Mouse (Mus musculus): ENCODE data around the gene Isl2. TPM values are rescaled to one million over a fixed set of nuclear protein-coding genes. Genes with fewer than 3 reads are reported as not detected.

The Isl2 gene
- polyA plus RNA-seq, 1 experiment from 2014 or later, result 3.6 TPM

- Histone ChIP-seq H3K4me2 (peak overlapping the region; percentile 71), H3K27me3 (peaks cover 88% of the 10 kb centered on the region), H3K4me1 (replicated peaks) (peaks cover 49% of the 10 kb centered on the region), H3K4me3 (replicated peaks) (peak overlapping the region; percentile 45), H3K27ac (peak overlapping the region; percentile 50), H3K9me3 (no peaks in the 10 kb centered on the region), H3K9ac (replicated peaks) (peak overlapping the region; percentile 40), H3K36me3 (no peaks in the 10 kb centered on the region)
- ATAC-seq (ENCODE audit: insufficient number of reproducible peaks, insufficient read depth, low FRiP score, low TSS enrichment, low read depth), result no peak
- WGBS, result under 1% methylated on average over 12 of the region's 12 CpGs
These were observed 1.9 kb downstream of the Isl2 start for GRCm38 (mm10) chr9:55540391-55540770.

- H3K27ac ChIP-seq, result peak overlapping the region; percentile 50
- H3K4me1 ChIP-seq (replicated peaks), result peaks cover 54% of the 10 kb centered on the region
- peaks cover 93% of the 10 kb centered on the region for H3K27me3 ChIP-seq
- under 1% methylated on average over 28 of the region's 28 CpGs for WGBS
- ATAC-seq (ENCODE audit: insufficient number of reproducible peaks, insufficient read depth, low FRiP score, low TSS enrichment, low read depth), result peak; percentile 90
- H3K4me3 ChIP-seq (replicated peaks), result peak overlapping the region; percentile 45
- peak overlapping the region; percentile 40; the same call in 1 of the 2 replicates for H3K9ac ChIP-seq (replicated peaks)
- H3K4me2 ChIP-seq, result peak overlapping the region; percentile 71
- H3K36me3 ChIP-seq, result no peaks in the 10 kb centered on the region
- H3K9me3 ChIP-seq, result no peaks in the 10 kb centered on the region
These were observed 2.4 kb downstream of the Isl2 start for GRCm38 (mm10) chr9:55540888-55541287.

- Histone ChIP-seq H3K4me2 (peak overlapping the region; percentile 71), H3K27me3 (peaks cover 95% of the 10 kb centered on the region), H3K4me1 (replicated peaks) (peaks cover 63% of the 10 kb centered on the region), H3K27ac (no peak overlapping the region), H3K36me3 (no peaks in the 10 kb centered on the region), H3K4me3 (replicated peaks) (peak overlapping the region; percentile 45), H3K9ac (replicated peaks) (peak overlapping the region; percentile 47; the same call in 1 of the 2 replicates), H3K9me3 (no peaks in the 10 kb centered on the region)
- under 1% methylated on average over 59 of the region's 59 CpGs for WGBS
- no peak for ATAC-seq (ENCODE audit: insufficient number of reproducible peaks, insufficient read depth, low FRiP score, low TSS enrichment, low read depth)
These were observed 3.4 kb downstream of the Isl2 start for GRCm38 (mm10) chr9:55541681-55542365.

- WGBS, result 2% methylated on average over 59 of the region's 59 CpGs
- H3K4me2 ChIP-seq, result peak overlapping the region; percentile 71
- peaks cover 95% of the 10 kb centered on the region for H3K27me3 ChIP-seq
- peak overlapping the region; percentile 45 for H3K4me3 ChIP-seq (replicated peaks)
- no peaks in the 10 kb centered on the region for H3K9me3 ChIP-seq
- no peak for ATAC-seq (ENCODE audit: insufficient number of reproducible peaks, insufficient read depth, low FRiP score, low TSS enrichment, low read depth)
- peaks cover 64% of the 10 kb centered on the region for H3K4me1 ChIP-seq (replicated peaks)
- H3K36me3 ChIP-seq, result no peaks in the 10 kb centered on the region
- peak overlapping the region; percentile 47; the same call in 1 of the 2 replicates for H3K9ac ChIP-seq (replicated peaks)
- H3K27ac ChIP-seq, result no peak overlapping the region
These were observed 4.2 kb downstream of the Isl2 start for GRCm38 (mm10) chr9:55542366-55543325.

- no peak overlapping the region for H3K27ac ChIP-seq
- peak overlapping the region; percentile 45 for H3K4me3 ChIP-seq (replicated peaks)
- H3K9ac ChIP-seq (replicated peaks), result no peak overlapping the region
- peak overlapping the region; percentile 51; the same call in 1 of the 2 replicates for H3K4me2 ChIP-seq
- H3K9me3 ChIP-seq, result no peaks in the 10 kb centered on the region
- no peaks in the 10 kb centered on the region for H3K36me3 ChIP-seq
- H3K27me3 ChIP-seq, result peaks cover 96% of the 10 kb centered on the region
- 10% methylated on average over 8 of the region's 8 CpGs for WGBS
- H3K4me1 ChIP-seq (replicated peaks), result peaks cover 63% of the 10 kb centered on the region
- ATAC-seq (ENCODE audit: insufficient number of reproducible peaks, insufficient read depth, low FRiP score, low TSS enrichment, low read depth), result no peak
These were observed 4.8 kb downstream of the Isl2 start for GRCm38 (mm10) chr9:55543336-55543702.

GRCm38 (mm10) chr9:55543703-55544401 is 5.4 kb downstream of the Isl2 start:
- no peak for ATAC-seq (ENCODE audit: insufficient number of reproducible peaks, insufficient read depth, low FRiP score, low TSS enrichment, low read depth)
- H3K4me2 ChIP-seq, result peak overlapping the region; percentile 51
- 0 out of 2 replicates have a peak overlapping the region, but pooled peaks have one; percentile 38 for H3K9ac ChIP-seq (replicated peaks)

GRCm38 (mm10) chr9:55544861-55545555 is 6.5 kb downstream of the Isl2 start:
- H3K9me3 ChIP-seq, result no peaks in the 10 kb centered on the region
- H3K4me2 ChIP-seq, result peak overlapping the region; percentile 51
- ATAC-seq (ENCODE audit: insufficient number of reproducible peaks, insufficient read depth, low FRiP score, low TSS enrichment, low read depth), result no peak
- H3K36me3 ChIP-seq, result no peaks in the 10 kb centered on the region
- no peak overlapping the region for H3K9ac ChIP-seq (replicated peaks)
- WGBS, result 1% methylated on average over 30 of the region's 30 CpGs
- H3K27ac ChIP-seq, result no peak overlapping the region
- H3K4me3 ChIP-seq (replicated peaks), result peak overlapping the region; percentile 27
- H3K27me3 ChIP-seq, result peaks cover 97% of the 10 kb centered on the region
- peaks cover 60% of the 10 kb centered on the region for H3K4me1 ChIP-seq (replicated peaks)

More at GRCm38 (mm10) chr9:55543703-55544401, 5.4 kb downstream of the Isl2 start:
- Histone ChIP-seq H3K4me3 (replicated peaks) (peak overlapping the region; percentile 45), H3K36me3 (no peaks in the 10 kb centered on the region), H3K9me3 (no peaks in the 10 kb centered on the region), H3K27ac (no peak overlapping the region), H3K27me3 (peaks cover 96% of the 10 kb centered on the region), H3K4me1 (replicated peaks) (peaks cover 58% of the 10 kb centered on the region)
- WGBS, result 1% methylated on average over 46 of the region's 46 CpGs

- H3K9ac ChIP-seq (replicated peaks), result no peak overlapping the region
- H3K4me2 ChIP-seq, result peak overlapping the region; percentile 51
- H3K27me3 ChIP-seq, result peaks cover 92% of the 10 kb centered on the region
- no peak for ATAC-seq (ENCODE audit: insufficient number of reproducible peaks, insufficient read depth, low FRiP score, low TSS enrichment, low read depth)
- no peak overlapping the region for H3K27ac ChIP-seq
- H3K4me3 ChIP-seq (replicated peaks), result peak overlapping the region; percentile 27
- H3K9me3 ChIP-seq, result no peaks in the 10 kb centered on the region
- no peaks in the 10 kb centered on the region for H3K36me3 ChIP-seq
- H3K4me1 ChIP-seq (replicated peaks), result peaks cover 58% of the 10 kb centered on the region
- WGBS, result 6% methylated on average over 41 of the region's 41 CpGs
These were observed 7.2 kb downstream of the Isl2 start for GRCm38 (mm10) chr9:55545556-55546175.

- WGBS, result 2% methylated on average over 63 of the region's 63 CpGs
- Histone ChIP-seq H3K27me3 (peaks cover 86% of the 10 kb centered on the region), H3K4me3 (replicated peaks) (peak overlapping the region; percentile 27), H3K4me1 (replicated peaks) (peaks cover 57% of the 10 kb centered on the region), H3K9ac (replicated peaks) (no peak overlapping the region), H3K4me2 (peak overlapping the region; percentile 51), H3K27ac (no peak overlapping the region), H3K9me3 (no peaks in the 10 kb centered on the region), H3K36me3 (no peaks in the 10 kb centered on the region)
- ATAC-seq (ENCODE audit: insufficient number of reproducible peaks, insufficient read depth, low FRiP score, low TSS enrichment, low read depth), result peak; percentile 30; the same call in 1 of the 2 replicates
These were observed 7.9 kb downstream of the Isl2 start for GRCm38 (mm10) chr9:55546176-55547010.

Data from limb, embryonic 12.5 days (tissue).